Comparison of ENCODE assay signal across 8 mouse cellular contexts in genomic region chrX:15322207-15322839, GRCm38 (mm10).
DNase-seq lines count a peak whose midpoint lies in the region; ATAC-seq and TF ChIP-seq lines count a peak whose summit lies in the region.

No protein-coding gene starts in this region.

- TF ChIP-seq POLR2A in embryonic fibroblast, embryonic 13.5 days (IDR thresholded peaks at IDR 0.05; ENCODE audit: low read depth, low read length) = no peak

- H3K4me3 ChIP-seq in neural tube, embryonic 11.5 days (ENCODE audit: low read depth, low read length) = no peak overlapping the region
- H3K4me3 ChIP-seq in embryonic fibroblast, embryonic 13.5 days (ENCODE audit: insufficient read depth, low read length) = 0 out of 2 replicates have a peak overlapping the region, but pooled peaks have one; percentile 13
- no peak overlapping the region for H3K4me3 ChIP-seq in hindbrain, embryonic 15.5 days
- H3K4me3 ChIP-seq in liver, embryonic 11.5 days (ENCODE audit: low read depth, low read length) = no peak overlapping the region

- ATAC-seq in neural tube, embryonic 11.5 days (ENCODE audit: insufficient read depth, low FRiP score, low TSS enrichment) = peak; percentile 75
- ATAC-seq in hindbrain, embryonic 15.5 days (ENCODE audit: low FRiP score, low read depth) = no peak
- ATAC-seq in liver, embryonic 11.5 days (replicated peaks; ENCODE audit: low FRiP score) = peak; percentile 73

- WGBS in neural tube, embryonic 11.5 days = 9% methylated on average over 7 of the region's 7 CpGs
- WGBS in hindbrain, embryonic 15.5 days = 18% methylated on average over 7 of the region's 7 CpGs
- WGBS in liver, embryonic 11.5 days = 11% methylated on average over 7 of the region's 7 CpGs

- H3K9ac ChIP-seq in neural tube, embryonic 11.5 days (ENCODE audit: low read length) = no peak overlapping the region
- H3K9ac ChIP-seq in hindbrain, embryonic 15.5 days = no peak overlapping the region
- no peak overlapping the region for H3K9ac ChIP-seq in liver, embryonic 11.5 days (ENCODE audit: low read depth, low read length)

- no peak overlapping the region for H3K4me2 ChIP-seq in neural tube, embryonic 11.5 days (ENCODE audit: low read depth)
- H3K4me2 ChIP-seq in hindbrain, embryonic 15.5 days = peak overlapping the region; percentile 21; the same call in 1 of the 2 replicates
- no peak overlapping the region; the same call in 1 of the 2 replicates for H3K4me2 ChIP-seq in liver, embryonic 11.5 days

- H3K27me3 ChIP-seq in neural tube, embryonic 11.5 days (ENCODE audit: control insufficient read depth, insufficient read depth, low read length) = no peaks in the 10 kb centered on the region
- no peaks in the 10 kb centered on the region for H3K27me3 ChIP-seq in hindbrain, embryonic 15.5 days
- H3K27me3 ChIP-seq in liver, embryonic 11.5 days (replicated peaks; ENCODE audit: control insufficient read depth, insufficient read depth, low read length) = no peaks in the 10 kb centered on the region

- no peak overlapping the region for H3K27ac ChIP-seq in neural tube, embryonic 11.5 days (ENCODE audit: low read depth, low read length)
- H3K27ac ChIP-seq in embryonic fibroblast, embryonic 13.5 days (ENCODE audit: insufficient read depth, low read length) = no peak overlapping the region
- H3K27ac ChIP-seq in hindbrain, embryonic 15.5 days (replicated peaks) = no peak overlapping the region
- no peak overlapping the region for H3K27ac ChIP-seq in liver, embryonic 11.5 days (ENCODE audit: low read depth, low read length)

- H3K4me1 ChIP-seq in neural tube, embryonic 11.5 days (ENCODE audit: control insufficient read depth, insufficient read depth, low read length) = no peaks in the 10 kb centered on the region
- H3K4me1 ChIP-seq in embryonic fibroblast, embryonic 13.5 days (ENCODE audit: control insufficient read depth, insufficient read depth, low read length) = no peaks in the 10 kb centered on the region
- no peaks in the 10 kb centered on the region for H3K4me1 ChIP-seq in hindbrain, embryonic 15.5 days (replicated peaks)
- H3K4me1 ChIP-seq in liver, embryonic 11.5 days (replicated peaks; ENCODE audit: control insufficient read depth, insufficient read depth, low read length) = no peaks in the 10 kb centered on the region

- TF ChIP-seq CTCF in embryonic fibroblast, embryonic 13.5 days (IDR thresholded peaks at IDR 0.05; ENCODE audit: borderline replicate concordance, insufficient read depth, low read length) = no peak

- H3K36me3 ChIP-seq in neural tube, embryonic 11.5 days (ENCODE audit: control insufficient read depth, insufficient read depth, low read length) = no peaks in the 10 kb centered on the region
- no peaks in the 10 kb centered on the region for H3K36me3 ChIP-seq in hindbrain, embryonic 15.5 days
- H3K36me3 ChIP-seq in liver, embryonic 11.5 days (ENCODE audit: control insufficient read depth, insufficient read depth, low read length) = no peaks in the 10 kb centered on the region

- H3K9me3 ChIP-seq in neural tube, embryonic 11.5 days (ENCODE audit: control insufficient read depth, low read length) = no peaks in the 10 kb centered on the region
- H3K9me3 ChIP-seq in hindbrain, embryonic 15.5 days = no peaks in the 10 kb centered on the region
- no peaks in the 10 kb centered on the region for H3K9me3 ChIP-seq in liver, embryonic 11.5 days (ENCODE audit: control insufficient read depth, low read length)

- peak; percentile 57 for DNase-seq in neural tube, embryonic 11.5 days (ENCODE audit: low spot score)
- DNase-seq in neural tube, embryonic 10.5 days (ENCODE audit: extremely low spot score, low spot score) = no peak
- peak; percentile 33 for DNase-seq in liver, embryonic 11.5 days (ENCODE audit: low spot score)
- peak; percentile 4 for DNase-seq in ovary, postnatal 14 days (ENCODE audit: low spot score)
- no peak for DNase-seq in natural killer cell, adult 2 months (ENCODE audit: low spot score in 2 of 2)
- DNase-seq in layer of hippocampus, postnatal 10 days (ENCODE audit: low spot score in 2 of 2) = no peak

Comparison
In these comparisons a context has a peak if more than half of its experiments do, and no peak if none do; other contexts are left out.
1. DNase-seq: peak in neural tube, embryonic 11.5 days (single experiment), liver, embryonic 11.5 days (single experiment) and ovary, postnatal 14 days (single experiment); none in neural tube, embryonic 10.5 days (single experiment), natural killer cell, adult 2 months (0 of 2) and layer of hippocampus, postnatal 10 days (0 of 2).